Mouse (Mus musculus) right cerebral cortex, adult 2 months (tissue): ENCODE results near the gene Adarb2.

Experiments
- DNase-seq, 2 experiments: peaks; one replicate each; pipeline ENCODE4 v3.0.0; 2021 to 2022; ENCODE audit warnings: low spot score in 2 of 2

Adarb2 gene

DNA sequence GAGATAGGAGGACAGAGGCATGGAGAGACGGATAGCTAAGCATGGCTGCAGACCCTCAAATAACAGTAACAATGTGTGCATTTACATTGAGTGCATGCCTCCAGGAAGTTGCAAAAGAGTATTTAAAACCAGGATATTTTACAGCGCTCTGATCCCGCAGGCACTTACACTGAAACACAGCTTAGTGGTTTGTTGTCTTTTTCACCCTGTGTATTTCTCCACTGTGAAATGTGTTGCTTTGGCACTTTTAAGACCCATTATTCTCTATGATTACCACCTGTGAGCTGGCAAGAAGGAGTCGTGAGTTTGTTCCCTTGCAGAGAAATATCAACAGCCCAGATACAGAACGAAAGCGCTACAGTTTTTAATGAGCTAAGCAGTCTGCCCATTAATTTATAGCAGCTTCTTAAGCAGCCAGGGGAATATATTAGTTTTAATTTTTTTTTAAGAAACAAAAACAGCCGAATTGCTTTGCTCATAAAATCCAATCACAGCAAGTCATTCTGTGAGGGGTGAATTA, 167.3 kb downstream of the Adarb2 start:
- DNase-seq: no peak

DNA sequence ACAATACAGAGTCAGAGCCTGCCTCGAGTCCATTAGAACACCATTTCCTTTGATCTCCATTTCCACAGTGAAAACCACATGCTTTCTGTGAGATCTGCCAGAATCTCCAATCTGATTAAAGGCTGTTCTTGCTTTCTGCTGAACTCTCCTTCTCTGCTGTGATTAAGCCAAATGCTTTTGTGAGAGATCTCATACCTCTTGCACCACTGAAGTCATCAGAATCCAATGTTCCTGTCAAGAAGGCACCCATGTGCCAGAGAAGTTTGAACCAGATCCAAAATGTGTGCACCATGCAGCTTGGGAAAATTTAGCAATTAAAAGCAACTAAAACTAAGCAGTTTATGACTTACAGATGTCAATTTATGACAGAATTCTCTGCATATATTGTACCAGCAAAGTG, 185.9 kb downstream of the Adarb2 start:
- no peak for DNase-seq

DNA sequence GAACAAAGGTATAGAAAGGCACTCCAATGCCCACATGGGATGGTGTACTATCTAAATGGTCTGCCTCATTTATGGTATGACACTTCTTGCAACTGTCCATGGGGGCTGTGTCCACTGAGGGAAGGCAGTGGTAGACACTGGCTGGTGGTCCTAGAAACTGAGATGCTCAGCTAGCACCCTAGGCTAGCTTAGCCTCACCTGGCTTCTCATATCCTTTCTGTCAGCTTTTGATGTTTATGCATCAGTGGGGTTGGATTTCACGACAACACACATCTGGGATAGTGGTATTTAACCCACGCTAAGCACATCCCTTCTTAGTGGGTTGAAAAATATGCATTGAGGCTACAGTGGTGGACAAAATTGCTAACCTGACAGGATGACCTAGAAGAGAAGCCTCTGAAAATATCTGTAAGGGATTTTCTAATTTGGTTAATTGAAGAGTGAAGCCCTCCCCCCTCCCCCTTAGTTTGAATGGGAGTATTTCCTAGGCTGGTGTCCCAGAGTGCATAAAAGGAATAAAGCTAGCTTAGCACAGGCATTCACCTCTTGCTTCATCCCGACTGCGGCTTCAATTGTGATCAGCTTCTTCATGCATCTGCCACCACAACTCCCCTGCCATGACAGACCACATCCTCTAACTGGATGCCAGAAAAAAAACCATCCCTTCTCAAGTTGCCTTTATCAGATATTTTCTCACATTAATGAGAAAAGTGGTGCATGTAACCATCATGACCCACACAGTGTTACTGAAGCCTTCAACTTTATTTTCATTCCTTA, 197.8 kb downstream of the Adarb2 start:
- DNase-seq: no peak

DNA sequence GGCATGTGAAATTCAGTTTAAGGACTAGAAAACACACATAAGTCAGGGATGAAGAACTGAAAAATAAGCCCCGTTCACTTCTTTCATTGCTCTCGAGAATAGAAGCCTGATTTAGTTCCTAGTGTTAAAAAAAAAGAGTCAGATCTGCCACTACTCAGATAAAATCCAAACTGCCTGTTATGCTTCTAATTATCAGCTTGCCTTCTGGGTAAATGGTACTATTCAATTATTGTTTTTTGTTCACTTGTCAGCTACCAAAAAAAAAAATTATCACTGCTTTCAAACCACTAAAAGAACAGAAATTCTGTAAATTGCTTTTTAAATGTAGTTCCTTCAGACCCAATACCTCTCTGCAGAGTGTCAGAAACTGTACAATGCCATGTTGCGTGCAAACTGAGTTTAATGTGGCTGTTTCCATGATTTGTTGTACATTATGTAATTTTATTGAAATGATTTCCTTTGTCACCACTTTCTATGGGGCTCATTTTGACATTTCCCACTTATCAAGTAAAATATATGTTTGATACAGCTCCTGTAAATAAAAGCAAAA, 199.7 kb downstream of the Adarb2 start:
- no peak for DNase-seq

DNA sequence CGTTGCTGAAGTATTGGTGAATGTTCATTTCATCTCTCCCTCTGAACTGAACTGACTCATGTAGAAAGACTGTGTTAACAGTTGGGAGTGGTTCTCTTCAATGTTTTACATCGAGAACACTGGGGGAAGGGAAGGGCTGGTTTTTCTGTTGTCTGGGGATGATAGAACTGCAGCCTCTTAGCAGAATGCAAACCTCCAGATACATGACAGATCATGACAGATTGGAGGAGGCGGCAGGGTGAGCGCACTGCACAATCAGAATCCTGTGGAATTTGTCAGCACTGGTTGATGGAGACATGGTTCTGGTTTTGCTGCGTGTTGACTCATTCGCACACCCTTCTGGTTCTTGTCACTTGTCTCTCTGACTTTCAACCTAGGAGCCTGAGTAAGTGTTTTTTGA, 203.4 kb downstream of the Adarb2 start:
- peak; percentile 18 to 35 for DNase-seq

DNA sequence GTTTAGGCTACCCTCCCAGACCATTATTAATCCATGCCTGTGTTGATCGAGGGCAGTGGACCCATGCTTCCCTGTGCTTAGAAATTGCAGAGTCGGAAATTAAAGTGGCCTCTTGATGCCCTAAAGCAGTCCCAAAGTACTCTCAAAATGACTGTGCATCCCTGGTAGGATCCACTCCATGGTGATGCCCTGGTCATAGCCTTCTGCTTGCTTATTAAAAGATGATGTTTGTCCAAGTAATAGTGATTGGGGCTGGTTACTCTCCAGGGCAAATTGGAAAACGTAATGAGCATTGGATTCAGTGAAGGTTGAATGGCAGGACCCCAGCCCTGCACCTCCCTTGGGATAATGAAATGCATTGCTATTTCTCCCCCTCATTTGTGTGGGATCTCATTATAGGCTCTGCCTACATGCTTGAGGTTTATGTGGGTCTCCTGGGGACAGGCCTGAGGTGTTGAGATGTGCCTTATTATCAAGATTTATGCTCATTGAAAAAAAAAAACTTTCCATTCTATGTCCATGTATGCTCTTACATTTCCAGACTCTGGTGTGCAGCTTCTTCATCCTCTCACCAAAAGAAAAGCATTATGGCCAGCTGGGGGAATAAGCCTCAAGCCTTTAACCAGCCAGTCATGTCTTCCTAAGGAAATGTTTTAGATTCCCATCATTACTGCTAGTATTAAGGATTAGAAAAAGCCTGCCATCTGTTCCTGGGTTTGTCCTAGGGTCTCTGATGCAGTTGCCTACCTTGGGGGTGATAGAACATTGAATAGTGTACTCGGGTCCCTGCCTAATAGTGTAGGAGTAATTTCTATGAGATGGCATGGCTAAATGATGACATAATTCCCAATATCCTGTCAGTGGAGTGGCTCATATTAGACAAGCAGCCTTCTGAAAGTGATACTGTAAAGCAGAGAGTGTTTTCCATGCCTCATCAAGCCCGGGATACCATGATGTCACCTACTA, 208.0 kb downstream of the Adarb2 start:
- no peak for DNase-seq

DNA sequence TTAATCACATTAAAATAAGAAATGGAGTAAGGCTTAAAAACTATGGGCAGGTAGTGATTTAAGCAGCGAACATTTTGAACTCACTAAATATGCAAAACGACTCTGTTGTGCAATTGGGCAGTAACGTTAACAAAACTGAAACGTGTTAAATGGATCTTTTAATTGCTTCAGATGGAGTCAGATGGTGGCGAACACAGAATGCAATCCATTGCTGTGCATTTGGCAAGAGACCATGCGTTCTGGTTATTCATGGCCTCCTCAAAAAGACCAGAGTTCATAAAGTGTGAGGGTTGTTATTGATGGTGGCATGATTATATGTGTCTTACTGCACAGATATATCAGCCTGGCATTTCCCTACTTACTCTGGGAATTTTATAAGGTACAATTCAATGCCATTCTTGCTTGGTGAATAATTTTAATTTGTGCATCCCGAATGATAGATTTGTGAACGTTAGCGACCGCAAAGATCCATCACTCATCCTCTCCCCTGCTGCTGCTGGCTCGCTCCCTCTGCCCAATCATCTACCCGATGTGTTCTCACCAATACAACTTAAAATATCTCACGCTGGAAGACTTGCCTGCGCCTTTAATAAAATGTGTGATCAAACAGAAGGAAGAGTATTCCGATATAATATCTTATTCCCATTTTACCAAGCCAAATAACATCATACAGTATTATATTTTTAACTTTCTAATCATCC, 221.5 kb downstream of the Adarb2 start:
- no peak for DNase-seq

DNA sequence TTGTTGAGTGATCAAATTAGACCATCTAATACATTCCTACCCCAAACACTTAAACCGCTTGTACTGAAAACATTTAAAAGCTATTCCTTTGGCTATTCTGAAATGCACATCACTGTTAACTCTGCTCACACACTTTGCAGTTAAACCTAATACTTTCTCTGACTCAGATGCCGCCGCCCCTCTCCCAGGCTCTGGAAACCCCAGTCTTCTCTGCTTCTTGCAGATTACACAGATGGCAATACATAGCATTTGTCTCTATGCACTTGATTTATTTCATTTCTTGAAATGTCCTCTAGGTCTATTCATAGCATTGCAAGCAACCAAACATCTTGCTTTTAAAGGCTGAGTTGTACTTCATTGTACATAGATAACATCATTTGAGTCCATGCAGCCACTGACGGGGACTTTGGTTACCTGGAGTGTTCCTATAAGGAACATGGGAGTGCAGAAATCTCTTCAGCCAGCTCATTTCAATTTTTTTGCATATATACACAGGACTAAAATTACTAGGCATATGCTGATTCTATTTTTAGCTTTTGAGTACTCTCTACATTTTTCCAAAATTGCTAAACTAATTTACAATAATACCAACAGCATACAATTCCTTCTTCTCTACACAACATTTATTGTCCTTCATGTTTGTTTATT, 236.6 kb downstream of the Adarb2 start:
- DNase-seq: peak; percentile 19 to 21

DNA sequence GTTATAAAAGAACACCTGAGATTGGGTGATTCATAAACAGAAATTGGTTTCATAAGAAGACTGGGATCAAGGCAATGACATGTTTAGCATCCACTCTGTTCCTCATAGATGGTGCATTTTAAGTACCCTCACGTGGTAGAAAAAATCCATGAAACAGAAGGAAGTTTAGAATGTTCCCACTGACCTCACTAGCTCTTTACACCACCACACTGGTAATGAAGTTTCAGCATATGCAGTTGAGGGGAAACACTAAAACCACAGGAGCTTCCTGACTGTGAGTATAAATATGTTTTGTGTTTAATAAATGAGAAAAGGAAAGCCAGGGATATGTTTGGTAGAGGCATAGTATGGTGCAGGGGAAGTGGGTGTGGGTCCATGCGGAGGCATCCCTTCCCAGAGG, 242.7 kb downstream of the Adarb2 start:
- no peak for DNase-seq

DNA sequence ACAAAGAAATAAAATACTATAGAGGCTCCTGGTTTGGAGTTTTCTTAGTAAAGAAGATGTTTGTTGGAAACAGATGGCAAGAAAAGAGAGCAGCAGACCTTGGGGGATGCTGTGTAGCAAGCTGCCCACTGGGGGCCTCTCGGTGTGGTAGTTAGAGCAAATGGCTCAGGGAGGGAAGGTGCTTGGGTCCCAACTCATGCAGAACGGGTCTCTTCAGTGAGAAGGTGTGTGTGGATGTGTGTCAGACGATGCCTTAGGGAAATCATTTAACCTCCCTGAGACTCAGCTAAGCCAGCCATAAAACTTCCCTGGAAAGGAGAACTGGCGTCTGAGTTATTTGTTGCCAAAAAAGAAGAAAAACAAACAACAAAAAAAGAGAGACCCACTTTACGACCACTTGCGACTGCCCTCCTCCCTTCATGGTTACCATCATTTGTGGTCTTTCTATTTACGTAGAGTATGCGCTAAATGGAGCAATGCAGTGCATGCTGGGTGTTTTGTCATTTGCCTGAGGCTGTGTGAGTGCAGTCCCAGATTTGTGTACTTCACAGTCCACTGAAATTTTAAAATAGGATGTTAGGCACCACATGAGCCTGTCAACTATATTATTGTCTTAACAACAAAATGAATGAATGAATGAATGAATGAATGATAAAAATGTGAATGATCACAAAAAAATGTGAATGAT, 245.7 kb downstream of the Adarb2 start:
- DNase-seq: no peak

DNA sequence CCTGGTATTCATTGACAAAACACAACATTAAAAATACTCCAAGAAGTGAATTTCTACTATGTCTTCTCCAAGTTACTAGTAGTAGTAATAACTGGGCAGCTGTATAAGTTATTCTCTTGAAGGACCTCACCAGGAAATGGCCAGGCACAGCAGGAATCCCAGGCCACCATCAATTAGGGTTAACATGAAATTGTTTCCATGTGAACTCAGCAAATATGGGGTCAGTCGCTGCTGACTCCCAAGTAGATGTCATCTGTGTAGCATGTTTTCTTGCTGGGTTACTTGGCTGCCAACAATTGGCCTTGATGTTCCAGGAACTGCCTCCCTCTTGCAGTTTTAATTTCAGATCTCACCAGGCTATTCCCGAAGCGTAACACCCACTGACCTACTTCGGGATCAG, 248.9 kb downstream of the Adarb2 start:
- no peak for DNase-seq

DNA sequence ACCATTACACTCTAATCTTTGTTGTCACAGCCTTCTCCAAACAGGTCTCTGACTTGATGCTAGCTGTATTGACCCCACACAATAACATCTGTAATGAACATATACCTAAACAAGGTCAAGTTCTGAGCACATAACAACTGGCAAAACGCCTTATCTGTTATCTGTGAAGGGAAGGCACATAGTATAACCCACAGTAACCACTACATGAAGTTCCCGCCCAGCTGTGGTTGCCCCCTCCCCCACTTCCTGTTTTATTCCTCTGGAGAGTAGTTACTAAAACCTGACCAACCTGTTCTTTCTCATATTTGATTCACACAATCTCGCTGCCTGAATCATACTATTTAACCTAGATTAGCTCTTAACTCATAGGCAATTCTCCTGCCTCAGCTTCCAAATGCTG, 254.2 kb downstream of the Adarb2 start:
- no peak for DNase-seq

DNA sequence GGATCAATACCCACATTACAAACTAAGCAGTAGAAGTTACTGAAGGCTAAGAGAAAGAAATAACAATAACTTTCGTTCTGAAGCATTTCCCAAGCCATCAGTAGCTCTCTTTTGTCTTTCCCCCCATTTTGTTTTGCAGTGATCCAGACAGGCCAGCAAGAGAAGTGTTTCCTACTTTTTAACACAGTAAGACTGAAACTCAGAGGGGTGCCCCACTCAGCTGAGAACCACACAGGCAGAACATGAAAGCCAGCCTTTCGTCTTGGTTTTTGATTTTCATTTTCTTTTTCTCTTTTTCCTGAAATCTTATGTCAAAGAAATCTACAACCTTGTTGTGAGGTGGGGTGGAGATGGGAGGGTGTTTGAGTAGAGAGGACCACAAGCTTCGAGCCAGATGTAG, 255.2 kb downstream of the Adarb2 start:
- DNase-seq: no peak

DNA sequence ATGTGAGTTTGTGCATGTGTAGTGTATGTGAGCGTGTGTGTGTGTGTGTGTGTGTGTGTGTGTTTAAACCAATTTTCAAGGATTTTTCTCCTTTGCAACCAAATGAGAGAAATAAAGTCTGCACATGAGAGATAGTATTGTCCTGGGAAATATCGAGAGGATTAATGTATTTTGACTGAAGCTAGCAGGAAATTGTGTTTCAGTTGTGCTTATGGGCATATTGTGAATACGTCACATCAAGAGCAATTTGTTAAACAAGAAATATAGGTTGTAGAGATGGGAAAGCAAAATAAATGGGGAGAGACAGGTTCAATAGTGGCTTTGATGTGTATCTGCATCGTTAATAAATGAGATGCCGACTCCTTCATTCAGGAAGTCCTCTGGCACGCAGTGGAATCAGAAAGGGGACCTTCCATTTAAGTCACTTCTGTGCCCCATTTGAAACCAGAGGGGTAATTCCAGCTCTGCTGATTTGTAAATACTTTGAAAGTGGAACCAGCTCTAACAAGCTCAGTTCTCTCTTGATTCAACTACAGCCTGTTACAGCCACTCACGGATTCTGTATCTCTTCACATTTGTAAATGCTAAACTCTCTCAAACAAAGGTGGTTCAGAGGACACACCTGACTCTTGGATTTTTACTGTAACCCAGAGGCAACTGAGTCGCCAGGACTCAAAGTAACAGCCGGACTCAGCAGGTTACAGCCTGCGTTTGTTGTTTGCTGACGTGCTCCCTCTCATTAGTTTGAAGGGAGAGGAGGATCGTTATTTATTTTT, 265.1 kb downstream of the Adarb2 start:
- no peak for DNase-seq

DNA sequence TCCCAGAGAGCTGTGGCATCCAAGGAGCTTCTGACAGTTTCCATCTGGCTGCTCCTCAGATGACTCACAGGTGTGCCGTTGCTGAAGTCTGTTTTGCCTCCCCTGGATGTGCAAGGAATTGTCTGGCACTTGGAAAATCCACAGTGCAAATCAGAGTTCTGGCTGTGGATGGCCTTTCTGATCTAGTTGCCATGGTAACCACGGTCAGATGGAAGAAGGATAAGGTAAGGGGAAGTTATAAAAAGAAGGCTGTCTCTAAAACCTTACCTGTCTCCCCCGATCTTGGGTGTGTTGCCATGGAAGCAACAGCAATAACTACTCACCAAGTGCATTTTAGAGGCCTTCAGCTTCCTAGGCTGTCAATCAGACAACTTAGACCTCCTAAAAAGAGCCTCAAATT, 273.6 kb downstream of the Adarb2 start:
- DNase-seq: peak; percentile 18 to 27

DNA sequence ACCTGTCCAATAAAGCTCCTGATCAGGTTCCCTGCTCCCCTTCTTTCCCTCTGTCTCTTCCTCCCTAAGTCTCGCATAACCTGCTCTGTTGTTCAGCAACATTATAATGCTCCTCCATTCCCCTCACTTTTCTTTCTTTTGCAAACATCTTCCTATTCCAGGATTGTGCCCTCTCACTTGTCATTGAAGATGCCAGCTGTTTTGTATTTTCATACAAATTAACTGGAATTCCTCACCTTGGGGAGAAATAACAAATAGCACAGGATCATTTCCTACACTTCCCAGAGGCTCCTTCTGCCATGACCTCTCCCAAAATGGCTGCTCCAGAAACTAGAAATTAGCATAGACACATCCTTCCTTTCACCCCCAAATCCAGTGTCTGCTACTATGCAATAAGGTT, 276.1 kb downstream of the Adarb2 start:
- DNase-seq: no peak

DNA sequence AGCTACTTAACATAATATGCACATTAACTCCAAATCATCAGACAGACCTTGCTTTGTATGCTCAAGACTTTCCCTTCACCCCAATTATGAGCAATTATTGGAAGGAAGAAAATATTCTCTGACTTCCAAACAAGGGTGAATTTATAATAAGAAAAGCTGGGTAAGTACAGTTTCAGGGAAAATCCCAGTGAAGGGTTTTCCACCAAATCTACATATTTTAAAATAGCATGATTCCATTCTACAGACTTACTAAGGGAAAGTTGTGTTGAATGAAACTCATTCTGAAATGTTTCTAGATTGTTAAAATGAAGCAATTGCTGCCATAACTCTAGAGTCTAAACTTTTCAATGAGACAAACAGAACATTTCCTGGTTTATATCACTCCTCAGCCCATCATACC, 277.3 kb downstream of the Adarb2 start:
- DNase-seq: no peak

DNA sequence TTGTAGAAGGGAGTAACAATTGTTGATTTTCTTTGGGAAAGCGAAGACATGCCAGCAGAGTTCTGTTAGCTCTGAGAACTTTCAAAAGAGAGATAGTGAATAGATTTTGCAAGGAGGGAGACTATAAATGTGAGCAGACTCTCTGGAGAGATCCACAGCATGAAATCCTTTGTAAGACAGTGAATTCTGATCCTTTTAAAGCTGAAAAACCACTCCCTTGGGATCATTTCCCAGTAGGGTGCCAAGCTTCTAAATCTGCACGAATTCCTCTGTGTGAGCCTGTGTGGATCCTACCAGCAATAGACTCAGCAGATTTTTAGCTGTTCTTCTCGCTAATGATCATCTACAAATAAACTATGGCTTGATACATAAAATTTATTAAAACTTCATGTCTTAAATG, 278.7 kb downstream of the Adarb2 start:
- no peak for DNase-seq

DNA sequence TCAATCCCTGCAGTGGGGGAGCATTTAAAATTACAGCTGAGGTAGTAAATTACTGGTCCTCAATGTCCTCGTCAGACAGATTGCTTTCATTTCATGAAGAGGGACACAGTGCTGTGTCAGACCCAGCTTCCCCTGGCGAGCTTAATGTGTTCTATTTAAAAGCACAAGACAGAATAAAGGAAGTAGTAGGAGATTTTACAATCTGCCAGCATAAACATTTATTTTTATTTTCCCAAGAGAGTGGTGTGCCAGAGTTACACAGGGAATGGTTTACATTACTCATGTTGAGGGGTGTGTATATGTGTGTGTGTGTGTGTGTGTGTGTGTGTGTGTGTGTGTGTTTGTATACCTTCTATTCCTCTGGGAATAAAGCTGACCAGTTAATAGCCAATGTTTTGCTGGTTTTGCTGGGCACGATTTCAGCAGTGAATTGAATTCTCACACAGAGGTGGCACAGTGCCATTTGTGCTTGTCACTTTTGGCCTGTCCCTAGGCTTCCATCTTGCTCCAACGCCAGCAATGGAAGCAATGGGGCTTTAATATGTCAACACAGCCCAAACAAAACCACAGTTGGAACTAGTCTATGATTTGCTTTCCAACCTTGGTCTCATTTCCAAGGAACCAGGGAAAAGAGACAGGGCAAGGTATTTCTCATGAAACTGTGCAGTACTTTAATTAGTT, 282.1 kb downstream of the Adarb2 start:
- DNase-seq: no peak
